Mouse (Mus musculus): ENCODE results near the gene Slc26a1.

Slc26a1 gene

DNA sequence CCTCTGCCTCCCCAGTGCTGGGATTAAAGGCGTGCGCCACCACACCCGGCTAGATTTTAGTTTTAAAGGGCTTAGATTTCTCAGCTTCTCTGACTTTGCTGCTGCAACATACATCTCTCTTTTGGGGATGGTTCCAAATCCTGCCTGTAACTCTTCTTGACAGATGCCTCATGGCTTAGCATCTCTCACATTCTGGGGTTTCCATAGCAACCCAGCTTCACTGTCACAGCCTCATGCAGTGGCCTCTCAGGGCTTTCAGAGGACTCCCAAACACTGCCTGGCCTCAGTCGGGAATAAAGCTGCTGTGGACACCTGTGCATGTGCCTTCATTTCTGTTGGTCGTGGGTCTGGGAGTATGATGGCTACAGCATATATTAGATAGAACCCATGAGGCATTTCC is 13.7 kb upstream of the Slc26a1 start:
- no peak for DNase-seq

DNA sequence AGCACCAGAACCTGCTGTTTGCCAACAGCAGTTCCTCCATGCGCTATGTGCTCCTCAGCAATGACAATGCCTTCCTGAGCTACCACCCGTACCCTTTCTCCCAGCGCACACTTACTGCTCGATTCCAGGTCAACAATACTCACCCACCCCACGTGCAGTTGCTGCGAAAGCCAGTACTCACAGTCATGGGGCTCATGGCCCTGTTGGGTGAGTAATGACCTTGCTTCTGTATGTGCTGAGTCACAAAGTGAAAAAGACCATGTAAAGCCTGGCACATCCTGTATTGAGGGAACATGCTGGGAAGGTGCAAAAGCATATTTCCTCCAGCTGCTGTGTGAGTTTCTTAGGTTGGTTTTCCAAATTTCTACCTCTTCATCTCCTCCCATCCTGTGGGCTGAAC is 5.5 kb upstream of the Slc26a1 start:
- DNase-seq: no peak

GRCm38 (mm10) chr5:108679909-108680308 is 4.5 kb upstream of the Slc26a1 start:
- DNase-seq: no peak

GRCm38 (mm10) chr5:108678296-108678854 is 3.0 kb upstream of the Slc26a1 start:
- no peak for DNase-seq

DNA sequence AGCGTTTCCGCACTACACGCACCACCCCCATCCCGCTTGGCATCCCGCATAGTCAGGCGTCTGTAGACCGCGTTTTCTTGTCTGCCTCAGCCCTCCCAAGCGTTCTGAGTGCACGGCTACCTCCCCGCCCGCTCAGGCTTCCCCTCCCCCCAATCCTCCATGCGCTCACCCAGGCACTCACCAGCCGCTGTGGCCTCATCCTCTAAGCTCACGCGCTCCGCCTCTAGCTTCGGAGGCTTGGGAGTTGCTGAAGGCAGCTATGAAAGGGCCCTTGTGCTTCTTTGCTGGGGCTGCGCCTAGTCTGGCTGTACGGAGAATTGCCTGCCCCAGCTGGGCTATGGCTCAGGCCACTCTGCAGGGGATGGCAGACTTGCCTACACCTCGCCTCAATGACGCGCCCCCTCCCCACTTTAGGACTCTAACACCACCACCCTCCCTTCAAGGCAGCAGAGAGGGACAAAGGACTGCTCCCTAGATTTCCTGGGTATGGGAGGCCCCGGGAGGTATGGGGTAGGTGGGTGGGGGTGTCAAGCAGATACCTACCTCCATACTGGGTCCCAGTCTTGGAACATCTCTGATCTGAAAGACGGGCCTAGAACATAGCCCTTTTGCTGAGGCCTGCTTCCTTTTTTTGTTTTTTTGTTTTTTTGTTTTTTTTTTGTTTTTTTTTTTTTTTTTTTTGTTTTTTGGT is 2.4 kb upstream of the Slc26a1 start:
- peak; percentile 85 for DNase-seq

DNA sequence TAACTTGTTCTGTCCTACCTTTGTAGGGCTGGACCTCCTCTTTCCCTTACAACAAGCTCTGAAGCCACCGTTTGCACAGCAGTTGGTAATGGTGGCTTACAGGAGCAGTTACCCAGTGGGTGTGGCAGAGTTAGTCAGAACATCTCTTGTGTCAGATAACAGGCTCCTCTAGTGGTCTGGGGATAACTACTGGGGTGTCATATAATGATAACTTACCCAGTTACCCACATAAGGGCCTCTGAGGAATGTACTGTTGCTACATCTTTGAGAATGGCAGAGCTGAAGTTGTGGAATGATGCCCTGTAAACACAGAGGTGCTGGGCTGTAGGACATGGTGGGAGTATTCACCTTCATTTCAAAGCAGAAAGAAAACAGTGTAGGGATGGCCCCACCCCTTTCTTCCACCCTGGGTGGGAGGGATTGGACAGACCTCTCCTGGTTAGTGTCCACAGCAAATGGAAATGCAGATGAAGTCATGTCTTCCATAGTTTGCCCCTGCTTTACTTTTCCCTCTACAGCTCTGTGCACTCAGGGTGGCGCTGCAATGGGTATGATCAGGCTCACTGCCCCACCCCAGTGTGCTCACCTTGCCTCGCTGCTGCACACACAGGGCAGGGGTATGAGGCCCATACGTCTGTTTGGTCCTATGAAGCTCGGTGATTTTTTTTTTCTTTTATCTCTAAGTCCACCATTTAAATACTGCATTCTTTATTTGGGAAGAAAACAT is 1.6 kb upstream of the Slc26a1 start:
- DNase-seq: no peak

DNA sequence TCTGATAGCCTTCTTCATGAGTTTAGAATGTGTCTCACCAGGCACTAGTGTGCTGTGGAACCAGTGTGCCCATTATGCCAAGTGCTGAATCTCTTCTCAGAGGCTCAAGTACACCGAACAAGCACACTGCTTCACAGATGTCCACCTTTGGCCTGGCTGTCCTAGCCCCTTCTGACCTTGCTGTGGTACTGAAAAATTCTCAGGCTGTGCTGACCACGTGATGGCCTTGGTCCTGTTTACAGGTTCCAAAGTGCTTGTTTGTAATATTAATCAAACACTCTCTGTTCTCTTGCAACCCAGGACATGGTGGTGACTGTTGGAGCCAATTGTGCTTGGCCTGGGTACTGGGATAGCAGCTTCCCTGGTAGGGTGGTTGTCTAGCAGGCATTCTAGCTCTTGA is 745 bp downstream of the Slc26a1 start:
- no peak for DNase-seq

DNA sequence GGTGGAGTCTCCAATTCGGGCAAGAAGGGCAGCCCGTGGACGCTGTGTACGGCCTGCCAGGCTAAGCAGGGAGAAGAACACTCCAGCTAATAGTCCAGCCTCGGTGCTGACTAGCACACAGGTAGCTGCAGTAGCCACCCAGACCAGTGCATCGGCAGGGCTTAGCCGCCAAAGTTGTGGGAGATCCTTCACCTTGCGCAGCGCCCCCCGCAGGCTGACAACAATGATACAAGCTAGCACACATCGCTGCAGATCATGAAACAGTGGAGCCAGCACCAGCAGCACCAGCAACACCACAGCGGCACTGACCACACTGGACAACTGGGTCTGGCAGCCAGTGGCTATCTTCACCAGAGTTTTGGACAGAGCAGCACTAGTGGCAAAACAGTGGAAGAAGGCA is 3.6 kb downstream of the Slc26a1 start:
- no peak for DNase-seq

DNA sequence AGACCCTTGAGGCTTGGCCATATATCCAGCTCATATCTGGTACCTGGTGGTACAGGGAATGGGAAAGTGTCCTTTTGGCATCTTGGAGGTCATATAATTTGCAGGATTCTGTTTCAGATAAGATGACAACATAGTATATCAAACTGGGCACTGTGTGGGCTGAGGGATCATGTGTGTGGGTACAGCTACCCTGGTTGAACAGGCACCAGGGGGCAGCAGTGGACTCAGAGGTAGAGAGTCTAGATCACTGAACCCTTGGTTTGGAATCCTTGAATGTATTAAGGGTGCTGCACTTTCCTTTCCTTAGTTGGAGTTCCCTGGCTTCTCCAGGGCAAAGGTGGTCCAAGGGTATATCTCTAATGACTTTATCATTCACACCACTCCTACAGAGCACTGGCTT is 4.6 kb downstream of the Slc26a1 start:
- no peak for DNase-seq

DNA sequence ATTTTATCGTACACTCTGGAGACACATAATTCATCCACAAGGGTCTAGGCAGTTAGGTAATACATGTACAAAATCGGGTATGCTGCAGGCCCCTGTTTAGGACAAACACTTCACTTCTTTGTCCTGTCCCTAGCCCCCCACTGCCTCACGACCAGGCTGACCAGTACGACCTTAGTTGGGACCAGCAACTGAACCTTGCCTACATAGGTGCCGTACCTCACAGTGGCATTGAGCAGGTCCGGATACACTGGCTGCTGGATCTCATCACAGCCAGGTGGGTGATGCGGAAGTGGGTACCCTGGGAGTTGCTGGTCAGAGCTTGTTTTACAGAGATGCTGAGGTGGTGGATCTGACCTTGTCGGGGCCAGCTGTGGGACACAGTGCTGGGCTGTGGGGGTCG is 5.4 kb downstream of the Slc26a1 start:
- no peak for DNase-seq

DNA sequence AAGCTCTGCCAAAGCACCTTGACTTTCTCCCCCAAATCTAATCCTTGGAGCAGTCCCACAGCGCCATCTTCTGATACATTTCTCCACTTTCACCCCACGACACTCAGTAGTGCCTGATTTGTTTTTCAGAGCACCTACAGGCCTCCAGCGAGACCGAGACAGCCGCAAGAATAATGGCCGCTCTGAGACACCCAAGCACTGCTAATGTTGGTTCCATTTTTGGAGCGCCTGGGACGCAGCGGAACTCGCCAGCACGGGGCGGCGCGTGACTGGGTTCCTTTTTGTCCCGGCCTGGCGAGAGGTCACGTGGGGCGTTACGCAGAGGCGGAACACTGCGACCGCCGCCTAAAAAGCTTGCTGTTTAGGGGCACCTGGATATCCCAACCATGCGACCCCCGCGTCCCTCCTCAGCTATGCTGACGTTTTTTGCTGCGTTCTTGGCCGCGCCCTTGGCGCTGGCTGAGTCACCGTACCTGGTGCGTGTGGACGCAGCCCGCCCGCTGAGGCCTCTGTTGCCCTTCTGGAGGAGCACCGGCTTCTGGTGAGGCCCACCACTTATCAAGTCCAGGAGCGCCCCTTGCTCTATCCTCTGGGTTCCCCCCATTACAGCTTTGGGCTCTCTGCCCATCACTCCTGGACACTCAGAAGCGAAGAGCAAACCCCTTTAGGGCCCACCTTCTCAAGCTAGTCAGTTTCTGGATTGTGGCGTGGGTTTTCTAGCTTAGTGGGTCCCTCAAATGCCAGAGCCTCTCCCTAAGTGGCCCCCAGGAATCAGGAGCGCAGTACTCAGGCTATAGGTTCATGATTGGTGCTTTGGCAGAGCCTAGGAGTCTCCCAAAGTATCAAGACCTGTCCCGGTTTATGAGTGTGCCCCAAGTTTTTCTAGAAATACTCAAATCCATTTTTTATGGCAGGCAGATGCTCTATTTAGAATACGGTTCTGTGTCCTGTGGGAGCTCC is 6.1 kb downstream of the Slc26a1 start, which contains the start of gene Dgkq:
Dgkq (minus strand) TSS at position 696 of the 960 bp plus-strand sequence.
- DNase-seq: peak; percentile 91

DNA sequence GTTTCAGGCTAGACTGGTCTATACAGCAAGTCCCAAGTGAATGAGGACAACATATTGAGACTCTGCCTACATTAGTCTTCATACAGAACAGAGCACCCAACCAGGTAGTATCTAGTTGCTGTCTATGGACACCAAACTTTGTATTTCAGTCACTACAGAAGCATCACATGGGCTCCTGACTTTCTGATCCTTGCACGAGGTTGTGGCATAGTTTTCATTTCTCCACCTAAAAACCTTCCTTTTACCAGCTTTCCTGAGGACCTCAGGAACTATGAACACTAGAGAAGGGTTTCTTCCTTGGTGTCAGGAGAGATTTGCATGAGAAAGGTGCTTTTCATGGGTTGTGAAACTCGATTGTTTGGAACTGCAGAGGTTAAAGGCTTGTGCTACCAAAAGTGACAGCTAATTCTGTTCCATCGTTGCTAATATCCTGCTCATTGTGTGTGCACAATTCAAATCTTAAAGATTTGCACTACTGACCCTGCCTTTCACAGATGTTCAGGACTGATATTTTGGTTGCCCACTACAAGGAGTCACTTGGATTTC is 6.9 kb downstream of the Slc26a1 start:
- DNase-seq: no peak

DNA sequence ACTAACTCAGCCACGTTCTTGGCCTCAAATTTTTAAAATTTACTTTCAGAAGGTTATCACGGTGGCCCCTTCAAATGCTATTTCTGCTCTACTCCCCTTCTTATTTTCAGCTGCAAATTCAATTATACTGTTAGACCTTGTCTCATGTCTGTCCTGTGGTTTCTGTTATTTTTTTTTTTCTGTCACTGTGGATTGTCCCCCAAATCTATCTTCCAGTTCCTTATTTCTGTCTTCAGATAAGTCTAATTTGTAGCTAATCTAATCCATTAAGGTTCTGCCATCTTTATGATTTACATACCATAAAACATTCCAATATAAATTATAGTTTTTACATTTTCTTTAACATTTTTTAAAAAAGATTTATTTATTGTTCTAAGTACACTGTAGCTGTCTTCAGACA is 8.0 kb downstream of the Slc26a1 start:
- no peak for DNase-seq

- no peak for DNase-seq
Measured at GRCm38 (mm10) chr5:108665066-108665465, 10.3 kb downstream of the Slc26a1 start.

DNA sequence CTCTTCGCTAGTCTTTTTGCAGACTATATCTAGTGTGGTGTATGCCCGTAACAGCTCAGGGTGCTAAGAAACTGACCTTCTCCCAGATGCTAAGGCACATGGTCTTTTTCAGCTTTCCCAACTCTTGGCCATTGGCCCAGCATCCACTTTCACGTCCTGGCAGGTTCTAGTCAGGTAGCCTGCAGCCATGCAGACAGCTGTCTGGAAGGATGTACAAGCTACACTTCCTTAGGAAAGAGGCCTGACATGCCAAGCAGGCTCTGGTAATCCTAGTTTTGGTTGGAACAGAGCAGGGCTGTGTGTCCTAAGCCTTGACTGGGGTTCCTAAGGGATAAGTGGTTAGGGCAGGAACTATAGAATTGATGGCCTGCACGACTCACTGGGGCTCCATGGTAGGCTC is 12.6 kb downstream of the Slc26a1 start:
- DNase-seq: no peak

DNA sequence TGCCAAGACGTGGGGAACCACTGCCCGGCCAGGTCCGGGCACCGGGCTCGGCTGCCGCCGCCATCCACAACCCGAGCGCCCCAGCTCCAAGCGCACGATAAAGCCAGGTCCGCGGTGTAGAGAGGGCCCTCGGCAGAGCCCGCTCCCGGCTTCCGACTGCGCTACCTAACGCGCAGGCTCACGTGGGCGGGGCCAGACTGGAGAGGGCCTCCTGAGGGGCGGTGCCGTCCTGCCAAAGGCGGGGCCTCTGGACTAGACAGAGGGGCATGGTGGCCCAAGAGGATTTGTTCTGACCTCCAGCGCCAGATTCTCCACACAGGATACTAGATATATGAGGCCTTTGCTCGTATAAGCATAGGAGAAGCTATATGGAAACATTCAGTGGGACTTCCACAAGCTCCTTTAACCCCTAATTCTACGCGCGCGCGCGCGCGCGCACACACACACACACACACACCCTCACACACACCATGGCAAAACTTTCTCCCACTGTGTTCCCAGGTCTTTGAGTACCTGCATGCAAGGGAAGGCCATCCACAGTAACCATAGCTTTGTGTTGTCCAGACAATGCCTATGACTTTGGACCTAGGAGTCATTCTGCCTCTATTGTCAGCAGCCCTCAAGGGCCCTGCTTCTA is 14.6 kb downstream of the Slc26a1 start:
- DNase-seq: peak; percentile 94

DNA sequence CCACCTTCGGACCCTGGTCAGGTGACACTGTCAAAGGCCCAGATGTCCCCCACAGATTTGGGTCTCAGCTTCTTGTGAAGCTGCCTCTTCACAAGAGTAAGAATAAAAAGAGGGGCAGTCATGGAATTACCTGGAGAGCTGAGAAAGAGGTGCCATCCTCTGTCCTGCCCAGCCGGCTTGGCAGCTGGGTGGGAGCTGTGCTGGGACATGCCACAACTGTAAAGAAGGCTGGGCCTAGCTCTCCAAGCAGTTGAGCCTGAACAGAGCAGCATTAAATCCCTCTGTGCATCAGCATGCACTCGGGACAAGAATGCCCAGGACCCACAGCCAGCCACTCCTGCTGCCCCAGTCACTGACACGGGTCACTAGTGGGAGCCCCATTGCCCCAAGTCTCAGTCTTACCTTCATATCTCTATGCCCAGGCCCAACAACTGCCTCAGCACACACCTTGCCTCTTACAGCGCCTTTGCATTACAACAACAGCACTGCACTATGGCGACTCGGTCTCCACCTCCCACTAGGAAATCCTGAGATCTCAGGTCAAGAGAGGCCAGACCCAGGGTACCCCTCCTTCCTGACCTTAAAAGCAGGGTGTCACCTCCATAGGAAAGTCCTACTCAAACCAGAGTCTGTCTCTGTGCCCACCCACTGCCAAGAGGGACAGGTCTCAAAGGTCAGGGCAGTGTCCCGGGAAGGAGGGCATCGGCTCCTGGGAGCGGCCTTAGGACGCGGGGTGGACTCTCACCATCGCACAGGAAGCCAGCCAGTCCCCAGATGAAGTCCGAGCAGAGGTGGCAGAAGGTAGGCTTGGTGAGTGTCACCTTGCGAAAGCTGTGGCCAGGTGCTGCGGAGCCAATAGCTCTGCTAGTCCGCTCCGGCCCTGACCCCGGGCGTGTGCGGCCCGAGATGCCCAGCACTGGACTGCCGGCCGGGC is 15.4 kb downstream of the Slc26a1 start, which contains the start of gene Idua:
Idua (plus strand) TSS at position 634 of the 934 bp plus-strand sequence.
- no peak for DNase-seq

DNA sequence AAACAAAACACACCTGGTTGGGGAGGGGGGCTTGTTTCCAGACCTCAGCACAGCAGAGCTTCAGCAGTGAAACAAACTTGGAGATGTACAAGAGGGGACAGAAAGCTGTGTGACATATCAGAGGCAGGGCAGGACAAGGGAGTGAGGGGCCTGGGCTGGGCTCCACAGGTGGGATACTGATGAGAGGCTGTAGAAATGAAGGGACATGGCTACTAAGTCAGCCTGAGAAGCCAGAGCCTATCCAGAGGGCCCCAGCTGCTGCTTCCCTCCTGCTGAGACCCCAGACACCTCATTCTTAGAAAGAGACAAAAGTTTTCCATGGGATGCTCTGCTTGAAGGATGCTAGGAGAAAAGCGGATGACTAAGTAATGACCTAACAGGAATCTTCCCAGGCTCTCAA is 16.8 kb downstream of the Slc26a1 start:
- DNase-seq: no peak

DNA sequence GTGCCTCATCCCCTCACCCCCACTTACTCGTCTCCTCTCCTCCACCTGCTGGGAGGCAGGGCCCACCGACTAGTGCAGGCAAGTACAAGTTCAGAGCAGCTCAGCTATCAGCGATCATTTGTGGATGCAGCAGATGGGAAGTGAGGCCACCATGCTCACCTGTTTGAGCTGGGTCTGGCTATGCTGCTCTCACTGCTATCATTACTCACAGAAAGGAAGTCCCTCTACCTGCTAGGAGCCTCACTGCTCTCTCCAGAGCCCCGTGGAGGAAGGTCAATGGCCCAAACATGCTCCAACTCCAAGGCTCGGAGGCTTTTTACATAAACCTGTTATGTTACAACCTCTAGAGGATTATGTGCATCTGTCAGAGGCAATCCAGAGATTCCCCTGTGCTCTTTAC is 18.0 kb downstream of the Slc26a1 start:
- no peak for DNase-seq

GRCm38 (mm10) chr5:108655891-108656650 is 19.3 kb downstream of the Slc26a1 start:
- no peak for DNase-seq

All from right cerebral cortex, adult 18-20 months (tissue).